Mouse (Mus musculus) MEL (cell line): Measurements from ENCODE around the gene Rnd2. TPM values are rescaled to one million over a fixed set of nuclear protein-coding genes. Genes with fewer than 3 reads are reported as not detected.
A peak's percentile ranks its signal among the peaks of the same experiment; 100 is the strongest.
"Not testable (repeated sequence)": the region's sequence is repeated elsewhere in the genome, so short reads cannot be mapped to it uniquely, and the experiment has no call there.

Experiments used
- DNase-seq: peaks from one replicate; pipeline ENCODE4 v3.0.0; 2011; ENCODE audit warnings: low read depth, low spot score
- H3K27ac ChIP-seq: 2 replicates; pipeline ENCODE4 v1.5.1; 2012; ENCODE audit warnings: low read depth, mild to moderate bottlenecking, control low read depth, low read length, moderate library complexity; ENCODE audit not compliant: control insufficient read depth
- H3K27me3 ChIP-seq, 2 experiments: fragments of 150-350 bp in 1 of 2; sonication (generic) in 1 of 2; 2 replicates each; pipeline ENCODE4 v1.6.1; 2012; ENCODE audit warnings: low read length in 2 of 2, mild to moderate bottlenecking in 2 of 2, improper control_type of control experiment in 1 of 2, moderate library complexity in 1 of 2; ENCODE audit not compliant: insufficient read depth in 2 of 2, control insufficient read depth in 1 of 2
- H3K36me3 ChIP-seq, 2 experiments: 2 replicates each; pipeline ENCODE4 v1.6.1; 2012 to 2014; ENCODE audit warnings: low read length in 2 of 2, improper control_type of control experiment in 1 of 2, inconsistent platforms in 1 of 2, mild to moderate bottlenecking in 1 of 2; ENCODE audit not compliant: insufficient read depth in 2 of 2, control insufficient read depth in 1 of 2
- H3K4me1 ChIP-seq, 2 experiments: fragments of 150-350 bp in 1 of 2; sonication (generic) in 1 of 2; 2 replicates each; pipeline ENCODE4 v1.6.1; 2012; ENCODE audit warnings: low read length in 2 of 2, improper control_type of control experiment in 1 of 2, mild to moderate bottlenecking in 1 of 2; ENCODE audit not compliant: insufficient read depth in 2 of 2, control insufficient read depth in 1 of 2
- H3K4me3 ChIP-seq, 2 experiments: fragments of 150-350 bp in 1 of 2; sonication (generic) in 1 of 2; 2 replicates each; pipeline ENCODE4 v1.5.1; 2012; ENCODE audit warnings: low read depth in 2 of 2, low read length in 2 of 2, mild to moderate bottlenecking in 2 of 2, moderate library complexity in 2 of 2, control low read depth in 1 of 2, improper control_type of control experiment in 1 of 2; ENCODE audit not compliant: control insufficient read depth in 1 of 2, insufficient read depth in 1 of 2
- H3K79me2 ChIP-seq: 2 replicates; pipeline ENCODE4 v1.6.1; 2012; ENCODE audit warnings: mild to moderate bottlenecking, low read length, moderate library complexity; ENCODE audit not compliant: control insufficient read depth, poor library complexity, insufficient read depth
- H3K9ac ChIP-seq: 2 replicates; pipeline ENCODE4 v1.6.1; 2012; ENCODE audit warnings: low read depth, mild to moderate bottlenecking, control low read depth, low read length, moderate library complexity; ENCODE audit not compliant: control insufficient read depth, poor library complexity, severe bottlenecking
- H3K9me3 ChIP-seq: fragments of 150-350 bp; sonication (generic); replicated peaks from 2 replicates; pipeline ENCODE4 v1.6.1; 2012; ENCODE audit warnings: mild to moderate bottlenecking, low read length, improper control_type of control experiment, moderate library complexity; ENCODE audit not compliant: insufficient read depth
- CHD1 ChIP-seq: IDR thresholded peaks from 2 replicates; pipeline ENCODE4 v1.6.1; 2012; ENCODE audit warnings: low read depth, mild to moderate bottlenecking, inconsistent platforms, low read length, improper control_type of control experiment
- CHD2 ChIP-seq: IDR thresholded peaks from 2 replicates; pipeline ENCODE4 v1.6.1; 2011; ENCODE audit warnings: low read length, improper control_type of control experiment
- E2F4 ChIP-seq: IDR thresholded peaks from 2 replicates; pipeline ENCODE4 v1.6.1; 2011; ENCODE audit warnings: low read depth, low read length, improper control_type of control experiment, borderline replicate concordance
- EP300 ChIP-seq, 2 experiments: IDR thresholded peaks; 2 replicates each; pipeline ENCODE4 v1.6.1; 2011; ENCODE audit warnings: improper control_type of control experiment in 2 of 2, low read length in 2 of 2, low read depth in 1 of 2, mild to moderate bottlenecking in 1 of 2
- GATA1 ChIP-seq: IDR thresholded peaks from 2 replicates; pipeline ENCODE4 v1.6.1; 2011; ENCODE audit warnings: low read depth, low read length, improper control_type of control experiment
- HCFC1 ChIP-seq: IDR thresholded peaks from 2 replicates; pipeline ENCODE4 v1.6.1; 2012; ENCODE audit warnings: low read depth, mild to moderate bottlenecking, inconsistent platforms, low read length, improper control_type of control experiment, moderate library complexity
- MAZ ChIP-seq: IDR thresholded peaks from 2 replicates; pipeline ENCODE4 v1.6.1; 2012; ENCODE audit warnings: low read depth, mild to moderate bottlenecking, inconsistent platforms, low read length, improper control_type of control experiment
- MYB ChIP-seq: IDR thresholded peaks from 2 replicates; pipeline ENCODE4 v1.6.1; 2011; ENCODE audit warnings: mild to moderate bottlenecking, low read depth, low read length, improper control_type of control experiment
- NRF1 ChIP-seq: IDR thresholded peaks from 2 replicates; pipeline ENCODE4 v1.6.1; 2014; ENCODE audit warnings: low read depth, mild to moderate bottlenecking, inconsistent platforms, low read length, improper control_type of control experiment, moderate library complexity; ENCODE audit not compliant: poor library complexity, insufficient read depth, severe bottlenecking
- POLR2A ChIP-seq, 2 experiments: IDR thresholded peaks; 2 replicates each; pipeline ENCODE4 v1.6.1; 2011 to 2012; ENCODE audit warnings: low read length in 2 of 2, mild to moderate bottlenecking in 2 of 2, control low read depth in 1 of 2, improper control_type of control experiment in 1 of 2, low read depth in 1 of 2, moderate library complexity in 1 of 2; ENCODE audit not compliant: control insufficient read depth in 1 of 2, insufficient read depth in 1 of 2, poor library complexity in 1 of 2
- POLR2AphosphoS5 ChIP-seq: IDR thresholded peaks from 2 replicates; pipeline ENCODE4 v1.6.1; 2012; ENCODE audit warnings: low read depth, borderline replicate concordance, mild to moderate bottlenecking, inconsistent platforms, low read length, moderate library complexity, mixed read lengths
- SMC3 ChIP-seq: IDR thresholded peaks from 2 replicates; pipeline ENCODE4 v1.6.1; 2011; ENCODE audit warnings: low read depth, low read length, improper control_type of control experiment
- TBP ChIP-seq: IDR thresholded peaks from 2 replicates; pipeline ENCODE4 v1.8.0; 2011; ENCODE audit warnings: low read depth, low read length, improper control_type of control experiment
- TCF12 ChIP-seq: IDR thresholded peaks from 2 replicates; pipeline ENCODE4 v1.6.1; 2014; ENCODE audit warnings: low read depth, mild to moderate bottlenecking, inconsistent platforms, low read length, improper control_type of control experiment, moderate library complexity
- USF1 ChIP-seq: IDR thresholded peaks from 2 replicates; pipeline ENCODE4 v1.6.1; 2014; ENCODE audit warnings: low read depth, mild to moderate bottlenecking, inconsistent platforms, low read length, improper control_type of control experiment, moderate library complexity
- USF2 ChIP-seq, 2 experiments: IDR thresholded peaks; 2 replicates each; pipeline ENCODE4 v1.6.1; 2011 to 2012; ENCODE audit warnings: improper control_type of control experiment in 2 of 2, low read length in 2 of 2, borderline replicate concordance in 1 of 2, inconsistent platforms in 1 of 2, low read depth in 1 of 2, mild to moderate bottlenecking in 1 of 2; ENCODE audit not compliant: insufficient read depth in 1 of 2
- ZNF384 ChIP-seq: IDR thresholded peaks from 2 replicates; pipeline ENCODE4 v1.6.1; 2012; ENCODE audit warnings: low read depth, mild to moderate bottlenecking, inconsistent platforms, low read length, improper control_type of control experiment
- polyA plus RNA-seq, 2 experiments: library from polyadenylated mRNA; stranded (reverse) in 1 of 2; unstranded in 1 of 2; fragments of >175 nt in 1 of 2; fragments of >200 nt in 1 of 2; gene quantifications; 2 replicates each; pipeline versions ENCODE4 v1.2.1 to v1.2.4; 2012; ENCODE audit warnings: low replicate concordance in 2 of 2, low read depth in 1 of 2; ENCODE audit not compliant: insufficient read length in 2 of 2, insufficient read depth in 1 of 2, missing spikeins in 1 of 2
- total RNA-seq: library from RNA; depleted of rRNA; stranded (reverse); fragments of 300-350 nt; gene quantifications from 2 replicates; pipeline ENCODE4 v1.2.3, GENCODE M21; 2012

Gene Rnd2
- total and polyA plus RNA-seq, 3 experiments, result 4.2 to 18.6 TPM; not detected in 1

DNA sequence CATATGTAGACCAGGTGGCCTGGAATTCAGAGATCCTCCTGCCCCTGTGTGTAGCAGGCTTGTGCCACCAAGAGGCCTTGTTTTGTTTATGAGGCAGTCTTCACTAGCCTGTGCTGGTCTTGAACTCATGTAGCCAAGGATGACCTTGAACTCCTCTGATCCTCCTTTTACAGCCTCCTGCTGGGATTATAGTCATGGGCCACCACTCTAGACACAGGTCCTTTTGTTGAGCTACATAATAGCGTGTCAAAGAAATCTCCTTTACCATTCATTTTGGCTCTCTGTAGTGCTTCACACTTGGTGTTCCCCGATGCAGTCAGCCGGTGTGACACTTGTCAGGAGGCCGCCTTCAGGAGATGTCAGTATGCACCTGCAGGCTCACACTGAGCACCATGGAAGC is 27.9 kb upstream of the Rnd2 start:
- no peak overlapping the region for H3K27ac ChIP-seq
- H3K4me3 ChIP-seq, result no peak overlapping the region
- H3K9me3 ChIP-seq, result no peaks in the 10 kb centered on the region
- H3K9ac ChIP-seq, result no peak overlapping the region
- peaks cover 2 to 4% of the 10 kb centered on the region in 2 experiments; a peak in 3 of 4 replicates for H3K36me3 ChIP-seq
- no peaks in the 10 kb centered on the region for H3K27me3 ChIP-seq
- no peak for DNase-seq
- H3K79me2 ChIP-seq, result no peaks in the 10 kb centered on the region
- no peaks in the 10 kb centered on the region for H3K4me1 ChIP-seq
- TF ChIP-seq POLR2AphosphoS5 (no peak), TCF12 (no peak), HCFC1 (no peak), TBP (no peak), USF1 (no peak), CHD1 (no peak), USF2 (IDR thresholded peaks at IDR 0.05; ENCODE audit: borderline replicate concordance in 1 of 2, insufficient read depth in 1 of 2, low read depth in 1 of 2, low read length in 2 of 2) (no peak), MYB (no peak), EP300 (IDR thresholded peaks at IDR 0.05; ENCODE audit: low read depth in 1 of 2, low read length in 2 of 2) (no peak), POLR2A (IDR thresholded peaks at IDR 0.05; ENCODE audit: control insufficient read depth in 1 of 2, insufficient read depth in 1 of 2, low read depth in 1 of 2, low read length in 2 of 2, poor library complexity in 1 of 2) (no peak), E2F4 (no peak), NRF1 (no peak), GATA1 (no peak), CHD2 (no peak)

- peak; percentile 89 for TF ChIP-seq TBP
- not testable (repeated sequence) for H3K79me2 ChIP-seq, H3K36me3 ChIP-seq, H3K4me1 ChIP-seq, H3K27me3 ChIP-seq, H3K27ac ChIP-seq, H3K9me3 ChIP-seq, H3K4me3 ChIP-seq, DNase-seq, H3K9ac ChIP-seq
Measured at GRCm38 (mm10) chr11:101438006-101438405, 26.8 kb upstream of the Rnd2 start.

DNA sequence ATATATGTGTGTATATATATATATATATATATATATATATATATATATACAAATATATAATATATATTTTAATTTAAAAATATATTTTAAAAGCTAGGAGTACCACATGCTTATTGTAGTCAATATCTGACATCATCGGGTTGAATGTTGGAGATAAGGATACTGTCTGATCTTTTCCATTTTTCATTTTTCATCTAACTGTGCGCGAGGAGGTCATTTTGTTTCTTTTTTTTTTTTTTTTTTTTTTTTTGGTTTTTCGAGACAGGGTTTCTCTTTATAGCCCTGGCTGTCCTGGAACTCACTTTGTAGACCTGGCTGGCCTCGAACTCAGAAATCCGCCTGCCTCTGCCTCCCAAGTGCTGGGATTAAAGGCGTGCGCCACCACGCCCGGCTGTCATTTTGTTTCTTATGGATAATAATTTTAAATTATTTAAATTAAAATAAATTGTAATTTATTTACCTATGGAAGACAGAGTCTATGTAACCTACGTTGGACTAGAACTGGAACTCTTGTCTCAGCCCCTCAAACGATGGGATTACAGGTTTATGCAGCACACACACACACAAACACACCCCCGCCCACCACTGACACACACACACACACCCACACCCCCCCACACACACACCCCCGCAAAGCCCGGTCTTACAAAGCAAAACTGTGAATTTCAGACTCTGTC is 23.2 kb upstream of the Rnd2 start:
- not testable (repeated sequence) for H3K27ac ChIP-seq, H3K9me3 ChIP-seq, DNase-seq, H3K27me3 ChIP-seq
- Histone ChIP-seq H3K9ac (peak overlapping the region; percentile 41), H3K79me2 (peaks cover 29% of the 10 kb centered on the region), H3K36me3 (peaks cover 19 to 20% of the 10 kb centered on the region in 2 experiments), H3K4me3 (peak overlapping the region; percentile 50 to 54), H3K4me1 (peaks cover 4 to 16% of the 10 kb centered on the region in 2 experiments; a peak in 3 of 4 replicates)
- TF ChIP-seq GATA1 (0 out of 2 replicates have a peak, but pooled peaks have one; percentile 3), MAZ (peak; percentile 97), SMC3 (peak; percentile 66; the same call in 1 of the 2 replicates), ZNF384 (peak; percentile 5; the same call in 1 of the 2 replicates)
